Comparison of ENCODE assay signal across 9 mouse cellular contexts in genomic region chr9:84343435-84344095, GRCm38 (mm10).
DNase-seq lines count a peak whose midpoint lies in the region; ATAC-seq and TF ChIP-seq lines count a peak whose summit lies in the region.
"Had no signal": no experiment of that assay in that cellular context is flagged by ENCODE, and none has a peak within 500 bp of the region (broad histone marks: within the 10 kb centered on the region; RNA-seq: fewer than 3 reads in every experiment).

No protein-coding gene starts in this region.

- no peaks in the 10 kb centered on the region for H3K4me1 ChIP-seq in CH12.LX (ENCODE audit: control insufficient read depth in 1 of 2, insufficient read depth in 2 of 2)
- no peaks in the 10 kb centered on the region for H3K4me1 ChIP-seq in forebrain, embryonic 14.5 days (ENCODE audit: control insufficient read depth, insufficient read depth, low read length)
- no peaks in the 10 kb centered on the region for H3K4me1 ChIP-seq in liver, embryonic 16.5 days (ENCODE audit: control insufficient read depth, low read depth, low read length)
- peaks cover 6% of the 10 kb centered on the region; the same call in 1 of the 2 replicates for H3K4me1 ChIP-seq in neural tube, embryonic 13.5 days (replicated peaks)
- H3K4me1 ChIP-seq: embryonic facial prominence, embryonic 15.5 days had no signal

- WGBS in forebrain, embryonic 14.5 days: 18% methylated on average over 7 of the region's 7 CpGs
- 13% methylated on average over 7 of the region's 7 CpGs for WGBS in liver, embryonic 16.5 days (ENCODE audit: insufficient replicate concordance)
- WGBS in neural tube, embryonic 13.5 days: 16% methylated on average over 7 of the region's 7 CpGs

- no peak overlapping the region for H3K9ac ChIP-seq in CH12.LX (ENCODE audit: insufficient read depth, low read depth)
- no peak overlapping the region for H3K9ac ChIP-seq in forebrain, embryonic 14.5 days (ENCODE audit: low read length)
- H3K9ac ChIP-seq in liver, embryonic 16.5 days (ENCODE audit: low read depth, low read length): no peak overlapping the region
- H3K9ac ChIP-seq in neural tube, embryonic 13.5 days: no peak overlapping the region
- H3K9ac ChIP-seq: embryonic facial prominence, embryonic 15.5 days had no signal

- TF ChIP-seq POLR2A in CH12.LX (IDR thresholded peaks at IDR 0.05; ENCODE audit: low read depth, low read length): no peak

- no peak overlapping the region for H3K27ac ChIP-seq in CH12.LX (ENCODE audit: insufficient read depth, low read depth)
- no peak overlapping the region for H3K27ac ChIP-seq in forebrain, embryonic 14.5 days (ENCODE audit: low read depth, low read length)
- H3K27ac ChIP-seq in liver, embryonic 16.5 days (ENCODE audit: low read length): no peak overlapping the region
- H3K27ac ChIP-seq in neural tube, embryonic 13.5 days (replicated peaks): no peak overlapping the region
- H3K27ac ChIP-seq: embryonic facial prominence, embryonic 15.5 days had no signal

- peak; percentile 94 for ATAC-seq in forebrain, embryonic 14.5 days
- ATAC-seq in liver, embryonic 16.5 days (ENCODE audit: low read depth): peak; percentile 68; the same call in 1 of the 2 replicates
- peak; percentile 98 for ATAC-seq in neural tube, embryonic 13.5 days (ENCODE audit: low read depth)

- dilution Hi-C loops in CH12.LX (cut with MboI; ENCODE audit: extremely low pct_ligation_motif_present, extremely low pct_unique_long_range_greater_than_20kb, low sequenced_read_pairs): no loop called here

- no peaks in the 10 kb centered on the region for H3K9me3 ChIP-seq in CH12.LX (replicated peaks; ENCODE audit: low read length)
- no peaks in the 10 kb centered on the region for H3K9me3 ChIP-seq in forebrain, embryonic 14.5 days (replicated peaks; ENCODE audit: control insufficient read depth, low read length)
- no peaks in the 10 kb centered on the region for H3K9me3 ChIP-seq in liver, embryonic 16.5 days (replicated peaks; ENCODE audit: control insufficient read depth, low read length)
- H3K9me3 ChIP-seq in neural tube, embryonic 13.5 days: no peaks in the 10 kb centered on the region
- H3K9me3 ChIP-seq: embryonic facial prominence, embryonic 15.5 days had no signal

- H3K79me2 ChIP-seq in CH12.LX (replicated peaks; ENCODE audit: control insufficient read depth, extremely low read depth, insufficient read depth, poor library complexity, severe bottlenecking): no peaks in the 10 kb centered on the region

- TF ChIP-seq RAD21 in CH12.LX (IDR thresholded peaks at IDR 0.05; ENCODE audit: low read depth, low read length): peak; percentile 65

- no peaks in the 10 kb centered on the region for H3K36me3 ChIP-seq in CH12.LX (replicated peaks in 1 of 2; ENCODE audit: control insufficient read depth in 1 of 2, insufficient read depth in 1 of 2, low read length in 1 of 2)
- H3K36me3 ChIP-seq in forebrain, embryonic 14.5 days (ENCODE audit: control insufficient read depth, insufficient read depth, low read length): no peaks in the 10 kb centered on the region
- H3K36me3 ChIP-seq in liver, embryonic 16.5 days (ENCODE audit: control insufficient read depth, insufficient read depth): no peaks in the 10 kb centered on the region
- no peaks in the 10 kb centered on the region for H3K36me3 ChIP-seq in neural tube, embryonic 13.5 days
- H3K36me3 ChIP-seq: embryonic facial prominence, embryonic 15.5 days had no signal

- in situ Hi-C loops in CH12.LX (cut with MboI; ENCODE audit: low pct_ligation_motif_present, low pct_unique_long_range_greater_than_20kb, low sequenced_read_pairs): no loop called here

- no peak for TF ChIP-seq EP300 in CH12.LX (IDR thresholded peaks at IDR 0.05; ENCODE audit: low read length)

- TF ChIP-seq CTCF in CH12.LX (conservative IDR thresholded peaks at IDR 0.05 in 1 of 2, IDR thresholded peaks at IDR 0.05 in 1 of 2; ENCODE audit: low read depth in 2 of 2, low read length in 2 of 2): peak; percentile 25 to 74; a peak in 2 of 4 replicates

- H3K4me2 ChIP-seq in CH12.LX (ENCODE audit: insufficient read depth, low read depth, poor library complexity, severe bottlenecking): peak overlapping the region; percentile 57; the same call in 1 of the 2 replicates
- no peak overlapping the region for H3K4me2 ChIP-seq in forebrain, embryonic 14.5 days (ENCODE audit: low read length)
- no peak overlapping the region for H3K4me2 ChIP-seq in liver, embryonic 16.5 days (ENCODE audit: low read depth, low read length)
- H3K4me2 ChIP-seq in neural tube, embryonic 13.5 days: no peak overlapping the region
- H3K4me2 ChIP-seq: embryonic facial prominence, embryonic 15.5 days had no signal

- peak; percentile 66 for DNase-seq in CH12.LX (ENCODE audit: extremely low read depth)
- peak; percentile 70 for DNase-seq in c-Kit-positive CD71-negative TER-119-negative erythroid progenitor cells, embryonic 14.5 days (ENCODE audit: low read depth)
- DNase-seq in forebrain, embryonic 14.5 days (ENCODE audit: low spot score): peak; percentile 92
- peak; percentile 85 for DNase-seq in heart, postnatal 4 days
- DNase-seq in layer of hippocampus, adult 11-12 months (ENCODE audit: low spot score): peak; percentile 81
- peak; percentile 57 for DNase-seq in telencephalon, adult 2 months (ENCODE audit: low read depth, low spot score)

- H3K4me3 ChIP-seq in CH12.LX (replicated peaks in 1 of 3; ENCODE audit: low read depth in 2 of 3, low read length in 2 of 3, poor library complexity in 1 of 3): no peak overlapping the region
- no peak overlapping the region for H3K4me3 ChIP-seq in forebrain, embryonic 14.5 days (ENCODE audit: low read depth, low read length)
- H3K4me3 ChIP-seq in liver, embryonic 16.5 days (ENCODE audit: low read depth, low read length): no peak overlapping the region
- H3K4me3 ChIP-seq in neural tube, embryonic 13.5 days: no peak overlapping the region
- H3K4me3 ChIP-seq: embryonic facial prominence, embryonic 15.5 days had no signal

- H3K27me3 ChIP-seq in CH12.LX (replicated peaks): no peaks in the 10 kb centered on the region
- no peaks in the 10 kb centered on the region for H3K27me3 ChIP-seq in forebrain, embryonic 14.5 days (replicated peaks; ENCODE audit: control insufficient read depth, insufficient read depth, low read length)
- H3K27me3 ChIP-seq in liver, embryonic 16.5 days (ENCODE audit: control insufficient read depth, insufficient read depth, low read depth, low read length): no peaks in the 10 kb centered on the region
- H3K27me3 ChIP-seq in neural tube, embryonic 13.5 days: no peaks in the 10 kb centered on the region
- H3K27me3 ChIP-seq: embryonic facial prominence, embryonic 15.5 days had no signal

TF ChIP-seq in CH12.LX, 34 proteins besides CTCF, POLR2A, EP300 and RAD21:
- no peak for TF ChIP-seq MYC (IDR thresholded peaks at IDR 0.05; ENCODE audit: low read depth, low read length)
- TF ChIP-seq CHD1 (IDR thresholded peaks at IDR 0.05; ENCODE audit: low read depth, low read length): no peak
- TF ChIP-seq JUND (conservative IDR thresholded peaks at IDR 0.05; ENCODE audit: low read depth, low read length): no peak
- TF ChIP-seq ZMIZ1 (IDR thresholded peaks at IDR 0.05; ENCODE audit: low read depth, low read length): no peak
- TF ChIP-seq MEF2A (IDR thresholded peaks at IDR 0.05; ENCODE audit: borderline replicate concordance, low read depth, low read length): no peak
- TF ChIP-seq MAFK (IDR thresholded peaks at IDR 0.05; ENCODE audit: insufficient replicate concordance, low read length): no peak
- no peak for TF ChIP-seq KAT2A (IDR thresholded peaks at IDR 0.05; ENCODE audit: insufficient replicate concordance, low read length)
- TF ChIP-seq GABPA (IDR thresholded peaks at IDR 0.05; ENCODE audit: insufficient replicate concordance, low read depth, low read length): no peak
- no peak for TF ChIP-seq ZC3H11A (IDR thresholded peaks at IDR 0.05; ENCODE audit: low read depth, low read length)
- TF ChIP-seq HCFC1 (IDR thresholded peaks at IDR 0.05; ENCODE audit: low read depth, low read length): no peak
- no peak for TF ChIP-seq ETS1 (conservative IDR thresholded peaks at IDR 0.05; ENCODE audit: low read depth, low read length)
- TF ChIP-seq E2F4 (IDR thresholded peaks at IDR 0.05; ENCODE audit: insufficient replicate concordance, low read depth, low read length): no peak
- no peak for TF ChIP-seq MAZ (IDR thresholded peaks at IDR 0.05; ENCODE audit: low read depth, low read length)
- TF ChIP-seq NELFE (IDR thresholded peaks at IDR 0.05; ENCODE audit: low read depth, low read length): 0 out of 2 replicates have a peak, but pooled peaks have one; percentile 18
- TF ChIP-seq PAX5 (IDR thresholded peaks at IDR 0.05; ENCODE audit: low read length): no peak
- peak; percentile 69 for TF ChIP-seq SMC3 (IDR thresholded peaks at IDR 0.05; ENCODE audit: low read depth, low read length)
- no peak for TF ChIP-seq ZKSCAN1 (IDR thresholded peaks at IDR 0.05; ENCODE audit: borderline replicate concordance, low read depth, low read length)
- TF ChIP-seq MXI1 (IDR thresholded peaks at IDR 0.05; ENCODE audit: low read depth, low read length): 0 out of 2 replicates have a peak, but pooled peaks have one; percentile 21
- TF ChIP-seq CHD2 (IDR thresholded peaks at IDR 0.05; ENCODE audit: low read length): no peak
TF ChIP-seq in CH12.LX: peak in this region for 3.
